Mouse (Mus musculus): ENCODE measurements around the gene Olfr1080.
"Not testable (repeated sequence)": the region's sequence is repeated elsewhere in the genome, so short reads cannot be mapped to it uniquely, and the experiment has no call there.

The Olfr1080 gene

GRCm38 (mm10) chr2:86558135-86558534 lies at the start of gene Olfr1080:
Gene Olfr1080, minus strand, starts transcription at chr2:86558235.
- not testable (repeated sequence) for DNase-seq

GRCm38 (mm10) chr2:86598866-86599265 lies 40.8 kb upstream of the Olfr1080 start, which contains the start of gene Olfr1082:
Gene Olfr1082, minus strand, starts transcription at chr2:86598966.
- not testable (repeated sequence) for DNase-seq

DNA sequence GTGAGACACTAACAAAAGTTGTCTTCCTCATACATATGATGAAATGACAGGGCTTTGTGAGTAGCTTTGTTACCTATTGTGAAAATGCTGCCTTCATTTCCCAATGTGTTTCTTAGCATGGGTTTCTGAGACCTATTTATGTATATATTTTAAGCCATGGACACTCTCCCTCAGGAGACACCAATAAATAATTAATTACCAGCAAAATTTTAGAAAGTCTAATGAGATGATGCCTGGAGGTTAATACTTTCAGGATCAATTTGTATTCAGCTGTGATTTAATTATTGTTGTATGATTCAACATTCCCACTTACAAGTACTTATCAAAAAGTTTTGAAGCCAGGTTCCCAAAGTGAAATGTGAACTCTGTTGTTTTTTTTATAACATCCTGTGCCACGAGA lies 15.7 kb downstream of the Olfr1080 start, which contains the start of gene Olfr1079:
Gene Olfr1079 (minus strand): TSS at position 101 of the 400 bp plus-strand sequence.
- DNase-seq, result no peak

DNA sequence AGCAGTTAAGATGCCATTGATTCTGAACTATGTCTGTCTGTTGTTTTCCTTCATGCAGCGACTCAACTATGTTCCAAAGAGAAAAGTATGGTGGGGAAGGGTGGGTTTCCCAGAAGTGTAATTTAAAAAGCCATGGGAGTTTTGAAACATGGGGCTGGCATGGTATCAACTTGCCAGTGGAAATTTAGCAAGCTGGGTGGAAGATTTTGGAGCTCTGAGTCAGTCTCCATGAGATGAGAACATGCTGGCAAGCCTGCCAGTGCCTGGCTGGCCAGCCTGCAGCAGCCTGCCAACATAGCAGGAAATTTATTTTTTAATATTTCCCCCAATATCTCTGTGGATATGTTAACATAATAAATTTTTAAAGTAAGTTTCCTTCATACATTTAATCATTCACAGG lies 27.0 kb downstream of the Olfr1080 start:
- no peak for DNase-seq

GRCm38 (mm10) chr2:86508161-86508560 lies 49.9 kb downstream of the Olfr1080 start, which contains the start of gene Olfr1076:
Gene Olfr1076, plus strand, starts transcription at chr2:86508461.
- DNase-seq, result no peak
